In genomic region chr10:68276350-68276975, GRCm38 (mm10) we compare ENCODE assay signal across 8 mouse cellular contexts. TPM values are rescaled to one million over a fixed set of nuclear protein-coding genes. Genes with fewer than 3 reads are reported as not detected.
DNase-seq lines count a peak whose midpoint lies in the region; ATAC-seq lines count a peak whose summit lies in the region.

No protein-coding gene starts in this region.

- peak overlapping the region; percentile 56 for H3K4me3 ChIP-seq in hindbrain, embryonic 12.5 days

- peak; percentile 57 for ATAC-seq in hindbrain, embryonic 12.5 days (ENCODE audit: low FRiP score)

- no peaks in the 10 kb centered on the region for H3K27me3 ChIP-seq in hindbrain, embryonic 12.5 days

- peak overlapping the region; percentile 85 for H3K27ac ChIP-seq in hindbrain, embryonic 12.5 days

- 0 out of 2 replicates have a peak, but pooled peaks cover 2% of the 10 kb centered on the region for H3K36me3 ChIP-seq in hindbrain, embryonic 12.5 days

- H3K9me3 ChIP-seq in hindbrain, embryonic 12.5 days (replicated peaks), result no peaks in the 10 kb centered on the region

- H3K9ac ChIP-seq in hindbrain, embryonic 12.5 days, result peak overlapping the region; percentile 75

- H3K4me1 ChIP-seq in hindbrain, embryonic 12.5 days, result peaks cover 20% of the 10 kb centered on the region

- peak; percentile 94 for DNase-seq in NIH3T3 (ENCODE audit: low read depth)
- peak; percentile 84 for DNase-seq in cerebellum, adult 9-10 months
- peak; percentile 55 to 58 for DNase-seq in frontal cortex, postnatal 14 days (ENCODE audit: low spot score in 2 of 2)
- DNase-seq in layer of hippocampus, postnatal 25 days (ENCODE audit: extremely low spot score in 1 of 2, low spot score in 1 of 2), result peak; percentile 55 to 58
- DNase-seq in lung, postnatal 25 days (ENCODE audit: low spot score), result peak; percentile 75
- DNase-seq in retina, embryonic 14.5 days (ENCODE audit: low spot score), result peak; percentile 77
- peak; percentile 73 to 76 for DNase-seq in urinary bladder, adult 18-20 months (ENCODE audit: low spot score in 2 of 2)

- WGBS in hindbrain, embryonic 12.5 days, result under 1% methylated on average over 28 of the region's 29 CpGs

- peak overlapping the region; percentile 85 for H3K4me2 ChIP-seq in hindbrain, embryonic 12.5 days (replicated peaks)

RNA-seq across cellular contexts. Expression of gene Arid5b, which starts 2.1 kb away (rescaled TPM):
- polyA plus RNA-seq in hindbrain, embryonic 12.5 days (2016; fragmentation: Nextera tagmentation; extraction: Ambion mirVana), result 27.8 and 28.2 TPM in 2 replicates
- total RNA-seq in layer of hippocampus, postnatal 25 days (2021), result 10 to 100 TPM; 21.5 to 22.8 TPM

Comparison
In these comparisons a context has a peak if more than half of its experiments do, and no peak if none do; other contexts are left out.
1. Peak in every context shown above with its lines: DNase-seq, ATAC-seq, H3K4me3 ChIP-seq and H3K27ac ChIP-seq.